Comparison of ENCODE assay signal across 7 mouse cellular contexts in the genomic region with DNA sequence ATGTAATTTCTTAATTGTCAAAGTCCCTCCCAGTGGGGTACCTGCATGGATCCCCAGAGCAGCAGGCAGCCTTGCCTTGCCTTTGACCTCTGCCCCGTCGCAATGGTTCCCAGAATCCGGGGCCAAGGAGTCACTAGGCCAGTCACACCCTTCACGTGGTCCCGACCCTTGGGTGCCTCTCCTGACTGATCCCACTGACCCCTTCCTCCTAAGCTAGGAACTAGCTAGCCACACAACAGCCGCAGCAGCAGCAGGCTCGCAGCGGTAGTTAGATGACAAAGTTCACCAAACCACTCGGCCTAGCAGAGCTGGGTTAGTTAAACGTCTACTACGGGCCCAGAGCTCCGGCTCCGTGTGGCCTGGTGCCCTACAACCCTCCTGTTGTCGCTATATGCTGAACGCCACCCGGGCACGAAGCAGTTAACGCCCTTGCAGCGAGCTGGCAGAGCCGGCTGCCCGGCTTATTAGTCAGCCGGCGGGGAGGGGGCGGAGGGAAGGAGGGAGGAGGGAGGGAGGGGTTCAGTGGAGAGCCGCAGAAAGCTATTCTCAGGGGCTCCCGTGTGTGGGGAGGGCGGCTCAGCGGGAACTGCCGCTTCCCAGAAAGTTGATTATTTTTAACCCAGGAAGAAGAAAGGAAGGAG.
A peak's percentile ranks its signal among the peaks of the same experiment; 100 is the strongest.
DNase-seq lines count a peak whose midpoint lies in the region; ATAC-seq and TF ChIP-seq lines count a peak whose summit lies in the region.

No protein-coding gene starts in this region.

- ATAC-seq in inflammation-experienced regulatory T-cells, adult 6 months: peak; percentile 70

- H3K27me3 ChIP-seq in megakaryocyte, embryonic 14.5 days (replicated peaks): peaks cover 13% of the 10 kb centered on the region

- peak overlapping the region; percentile 25 for H3K4me3 ChIP-seq in cortical plate, adult 2 months (ENCODE audit: insufficient read depth, low read length)
- H3K4me3 ChIP-seq in megakaryocyte, embryonic 14.5 days (replicated peaks): peak overlapping the region; percentile 93

- TF ChIP-seq POLR2A in cortical plate, adult 2 months (IDR thresholded peaks at IDR 0.05; ENCODE audit: extremely low read depth, insufficient read depth, low read length): peak; percentile 52; the same call in 1 of the 2 replicates

- peak; percentile 93 for DNase-seq in adrenal gland, adult 2 months
- DNase-seq in gastrocnemius, postnatal 25 days: peak; percentile 85
- DNase-seq in left cerebral cortex, postnatal 14 days (ENCODE audit: low spot score in 2 of 2): peak; percentile 86 to 89
- peak; percentile 89 for DNase-seq in right cerebral cortex, postnatal 4 days

- TF ChIP-seq CTCF in cortical plate, adult 2 months (IDR thresholded peaks at IDR 0.05; ENCODE audit: extremely low read depth, insufficient read depth, low read length): no peak

- H3K36me3 ChIP-seq in megakaryocyte, embryonic 14.5 days (replicated peaks; ENCODE audit: low read length): no peaks in the 10 kb centered on the region

- H3K9me3 ChIP-seq in megakaryocyte, embryonic 14.5 days: no peaks in the 10 kb centered on the region

- intact Hi-C loops in left cerebral cortex, postnatal 14 days (cut with DNase I): loop anchor here (5.0 kb wide), 3 partner anchors 42 to 247 kb away; a partner anchor contains a TSS

- H3K27ac ChIP-seq in cortical plate, adult 2 months (ENCODE audit: insufficient read depth, low read length): peak overlapping the region; percentile 99

- peaks cover 25% of the 10 kb centered on the region for H3K4me1 ChIP-seq in cortical plate, adult 2 months (ENCODE audit: control insufficient read depth, insufficient read depth, low read length)
- H3K4me1 ChIP-seq in megakaryocyte, embryonic 14.5 days: peaks cover 98% of the 10 kb centered on the region

Comparison
In these comparisons a context has a peak if more than half of its experiments do, and no peak if none do; other contexts are left out.
1. Peak in every context shown above with its lines: DNase-seq, ATAC-seq, H3K4me3 ChIP-seq and H3K27ac ChIP-seq.